Mouse (Mus musculus) kidney, adult 9 months (tissue): Measurements from ENCODE around the gene Slc35e3.
"Not testable (repeated sequence)": the region's sequence is repeated elsewhere in the genome, so short reads cannot be mapped to it uniquely, and the experiment has no call there.

ENCODE experiments used
- DNase-seq: peaks from one replicate; pipeline ENCODE4 v3.0.0; 2022

Slc35e3 gene

DNA sequence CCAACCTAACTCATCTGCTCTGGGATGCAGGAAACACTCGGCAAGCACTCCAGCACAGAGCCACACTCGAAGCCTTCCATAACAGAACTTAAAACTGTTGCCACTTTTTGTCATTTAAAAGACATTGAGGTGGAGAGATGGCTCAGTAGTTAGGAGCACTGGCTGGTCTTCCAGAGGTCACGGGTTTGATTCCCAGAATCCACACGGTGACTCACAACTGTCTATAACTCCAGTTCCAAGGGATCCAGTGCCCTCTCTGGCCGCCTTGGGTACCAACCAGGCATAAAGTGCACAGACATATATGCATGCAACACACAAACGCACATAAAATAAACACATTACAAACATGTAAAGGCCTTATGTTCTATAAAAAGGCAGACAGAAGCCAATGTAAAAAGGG lies 15.4 kb upstream of the Slc35e3 start:
- DNase-seq, result no peak

DNA sequence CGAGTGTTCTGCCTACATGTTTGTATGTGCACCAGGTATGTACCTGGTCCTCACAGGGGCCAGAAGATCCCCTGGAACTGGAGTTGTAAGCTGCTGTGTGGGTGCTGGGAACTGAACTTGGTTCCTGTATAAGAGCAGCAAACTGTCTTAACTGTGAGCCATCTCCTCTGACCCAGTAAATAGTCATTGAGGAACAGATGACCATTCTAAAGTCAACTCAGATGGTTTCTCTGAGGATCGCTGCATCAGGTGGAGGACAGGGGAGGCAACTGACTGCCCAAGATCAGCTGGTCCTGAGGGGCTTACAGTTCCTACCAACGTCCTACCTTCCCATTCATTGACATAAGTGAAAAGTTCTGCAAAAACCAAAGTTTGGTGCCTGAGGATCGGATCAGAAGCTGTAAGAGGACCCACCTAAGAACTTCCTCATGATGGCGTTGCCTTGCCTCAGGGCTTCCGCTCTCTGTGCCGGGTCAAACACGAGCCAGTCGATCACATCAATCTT lies 14.7 kb upstream of the Slc35e3 start:
- no peak for DNase-seq

DNA sequence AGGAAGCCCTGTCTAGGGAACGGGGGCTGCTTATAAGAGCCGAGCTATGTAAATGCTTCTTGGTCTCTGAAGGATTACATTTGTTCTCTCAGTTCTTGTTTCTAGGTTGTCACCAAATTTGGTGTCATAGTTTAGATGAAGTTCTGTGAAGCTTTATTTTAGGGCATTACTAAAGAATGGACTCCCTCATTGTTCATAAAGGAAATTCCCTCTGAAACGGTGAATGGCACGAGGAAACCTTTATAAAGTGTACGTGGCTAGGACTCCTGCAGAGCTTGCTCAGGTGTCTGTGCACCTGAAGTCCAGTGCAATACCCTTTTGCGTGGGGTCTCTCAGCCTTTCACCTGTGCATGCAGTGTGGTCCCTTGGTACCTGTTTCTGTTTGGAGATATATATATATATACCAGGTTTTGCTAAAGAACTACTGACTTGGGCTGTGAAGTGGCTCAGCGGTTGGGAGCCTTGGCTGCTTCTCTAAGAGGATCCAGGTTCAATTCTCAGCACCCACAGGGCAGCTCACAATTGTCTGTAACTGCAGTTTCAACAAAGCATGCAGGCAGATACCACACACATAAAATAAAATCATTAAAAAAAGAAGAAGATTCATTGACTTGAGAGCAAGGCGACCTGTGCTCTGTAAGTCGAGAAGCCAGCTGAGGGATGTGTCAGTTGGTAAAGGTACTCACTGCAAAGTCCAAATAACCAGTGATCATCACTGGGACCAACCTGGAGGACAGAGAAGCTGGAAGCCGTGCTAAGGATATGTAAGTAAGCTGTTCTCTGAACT lies 13.9 kb upstream of the Slc35e3 start:
- no peak for DNase-seq

DNA sequence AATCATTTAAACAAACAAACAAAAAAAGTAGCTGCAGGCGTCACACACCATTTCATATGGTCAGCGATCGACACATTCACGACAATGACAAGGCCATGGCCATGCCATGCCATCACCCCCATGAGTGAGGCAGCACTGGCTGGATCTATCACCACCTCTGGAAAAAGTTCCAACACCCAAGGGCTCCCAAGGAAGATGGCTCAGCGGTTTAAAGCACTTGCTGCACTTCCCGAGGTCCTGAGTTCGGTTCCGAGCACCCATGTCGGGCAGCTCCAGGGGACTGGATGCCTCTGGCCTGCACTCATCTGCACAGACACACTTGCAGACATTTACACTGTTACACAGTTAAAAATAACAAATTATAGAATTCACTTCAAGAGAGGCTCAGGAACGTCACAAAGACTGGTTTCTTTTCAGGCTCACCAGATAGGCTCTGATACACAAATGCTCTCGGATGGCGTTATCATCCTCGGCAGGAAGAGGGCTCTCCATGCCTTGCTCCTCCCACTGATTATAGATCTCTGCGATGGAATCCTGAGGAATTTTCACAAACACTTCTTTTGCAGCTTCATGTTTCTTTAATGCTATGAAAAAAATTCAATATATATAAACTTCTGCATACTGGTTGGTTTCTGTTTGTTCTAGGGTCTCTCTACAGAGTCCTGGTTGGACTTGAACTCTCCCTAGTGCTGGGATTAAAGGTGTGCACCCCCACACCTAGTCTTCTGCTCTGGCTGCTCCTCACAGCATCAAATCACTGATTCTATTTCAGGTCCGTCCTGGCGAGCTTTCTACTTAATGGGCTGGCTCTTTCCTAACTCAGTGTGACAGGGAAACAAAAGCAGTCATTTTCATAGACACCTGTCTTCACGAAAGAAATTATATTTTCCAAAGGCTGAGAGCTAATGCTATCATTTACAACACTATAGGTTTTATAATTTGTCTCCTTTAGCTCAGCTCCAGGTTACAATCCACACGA lies 12.9 kb upstream of the Slc35e3 start:
- DNase-seq, result no peak

DNA sequence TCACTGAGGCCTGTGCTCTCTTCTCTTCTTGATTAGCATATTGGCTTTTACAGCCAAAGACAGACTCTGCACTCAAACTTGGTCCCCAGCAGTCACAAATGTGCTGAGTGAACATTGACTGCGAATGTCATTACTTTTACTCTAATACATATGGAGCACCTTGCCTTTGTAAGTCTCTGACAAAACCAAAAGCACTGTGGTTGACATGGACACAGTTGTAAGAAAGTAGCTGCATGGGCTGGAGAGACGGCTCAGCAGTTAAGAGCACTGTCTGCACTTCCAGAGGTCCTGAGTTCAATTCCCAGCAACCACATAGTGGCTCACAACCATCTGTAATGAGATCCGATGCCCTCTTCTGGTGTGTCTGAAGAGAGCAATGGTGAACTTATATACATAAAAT lies 12.2 kb upstream of the Slc35e3 start:
- not testable (repeated sequence) for DNase-seq

DNA sequence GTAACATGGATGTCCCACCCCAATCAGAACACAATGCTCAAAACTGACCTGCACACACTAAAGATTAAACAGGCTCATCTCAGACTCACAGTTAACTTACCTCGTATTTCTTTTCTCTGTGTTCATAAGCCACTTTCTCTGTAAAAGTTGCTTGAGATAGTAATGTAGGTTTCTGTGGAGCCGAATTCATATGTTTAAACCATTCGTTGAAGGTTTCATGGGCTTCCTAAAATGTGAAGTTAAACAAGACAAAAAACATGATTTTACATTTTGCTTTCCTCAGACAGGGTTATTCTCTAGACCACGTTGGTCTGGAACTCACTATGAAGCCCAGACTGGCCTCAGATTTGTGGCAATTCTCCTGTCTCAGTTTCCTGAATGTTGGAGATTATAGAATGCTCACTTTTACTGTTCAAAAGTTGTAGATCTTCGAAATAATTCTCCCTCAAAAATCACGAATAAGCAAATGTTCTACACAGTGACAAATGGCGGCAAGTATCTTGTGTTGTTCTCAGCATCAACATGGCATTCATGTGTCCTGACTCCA lies 11.7 kb upstream of the Slc35e3 start:
- no peak for DNase-seq

DNA sequence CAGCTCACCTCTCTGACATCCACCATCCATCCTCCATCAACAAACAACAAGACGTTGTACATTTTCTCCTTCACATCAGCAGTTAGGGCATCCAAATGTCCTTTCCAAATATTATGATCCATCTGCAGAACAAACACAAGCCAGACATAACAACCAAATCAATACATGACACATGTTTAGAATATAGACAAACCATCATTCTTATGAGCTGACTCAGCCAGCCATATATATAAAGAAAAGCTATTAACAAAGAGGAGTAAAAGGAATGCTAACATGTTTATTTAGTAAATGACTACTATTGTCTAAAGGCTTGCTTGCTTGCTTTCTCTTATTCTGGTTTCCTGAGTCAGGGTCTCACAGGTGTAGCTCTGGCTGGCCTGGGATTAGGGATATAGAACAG lies 11.1 kb upstream of the Slc35e3 start:
- DNase-seq, result no peak

DNA sequence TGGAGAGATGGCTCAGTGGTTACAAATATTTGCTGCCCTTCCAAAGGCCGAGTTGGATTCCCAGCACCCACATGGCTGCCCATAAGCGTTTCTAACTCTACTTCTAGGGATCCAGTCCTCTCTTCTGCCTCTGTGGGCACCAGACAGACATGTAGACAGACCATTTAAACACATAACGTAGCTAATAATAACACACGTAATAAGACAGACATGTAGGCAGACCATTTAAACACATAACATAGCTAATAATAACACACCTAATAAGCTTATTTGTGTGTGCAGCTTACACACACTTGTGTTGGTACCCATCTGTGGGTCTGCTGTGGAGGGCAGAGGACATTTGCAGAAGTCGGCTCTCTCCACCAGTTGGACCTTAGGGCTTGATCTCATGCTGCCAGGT lies 10.6 kb upstream of the Slc35e3 start:
- no peak for DNase-seq

DNA sequence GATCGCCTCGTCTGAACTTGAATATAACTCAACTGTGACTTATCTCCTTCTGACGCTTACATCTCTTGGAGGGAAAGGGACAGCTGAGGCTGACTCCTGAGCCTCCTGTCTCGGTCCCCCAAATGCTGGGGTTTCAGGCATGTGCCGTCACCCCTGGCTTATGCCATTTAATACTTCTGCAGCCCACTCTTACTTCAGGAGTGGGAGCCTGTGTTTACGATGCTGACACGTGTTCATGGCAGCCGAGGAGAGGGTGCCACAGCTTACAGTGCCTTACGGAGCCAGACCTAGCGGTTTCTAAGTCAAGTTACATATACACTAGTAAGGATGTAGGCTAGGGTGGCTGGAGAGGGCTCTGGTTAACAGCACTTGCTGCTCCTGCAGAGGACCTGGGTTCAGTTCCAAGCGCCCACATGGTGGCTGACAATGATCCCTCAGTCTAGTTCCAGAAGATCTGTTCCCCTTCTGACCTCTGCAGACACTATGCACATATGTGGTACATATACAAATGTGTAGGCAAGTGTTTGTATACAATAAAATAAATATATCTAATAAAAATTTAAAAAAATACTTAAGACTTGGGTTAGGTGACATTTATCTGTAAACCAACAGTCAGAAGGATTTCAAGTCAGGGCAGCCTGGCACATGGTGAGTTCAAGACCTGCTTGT lies 9.8 kb upstream of the Slc35e3 start:
- no peak for DNase-seq

DNA sequence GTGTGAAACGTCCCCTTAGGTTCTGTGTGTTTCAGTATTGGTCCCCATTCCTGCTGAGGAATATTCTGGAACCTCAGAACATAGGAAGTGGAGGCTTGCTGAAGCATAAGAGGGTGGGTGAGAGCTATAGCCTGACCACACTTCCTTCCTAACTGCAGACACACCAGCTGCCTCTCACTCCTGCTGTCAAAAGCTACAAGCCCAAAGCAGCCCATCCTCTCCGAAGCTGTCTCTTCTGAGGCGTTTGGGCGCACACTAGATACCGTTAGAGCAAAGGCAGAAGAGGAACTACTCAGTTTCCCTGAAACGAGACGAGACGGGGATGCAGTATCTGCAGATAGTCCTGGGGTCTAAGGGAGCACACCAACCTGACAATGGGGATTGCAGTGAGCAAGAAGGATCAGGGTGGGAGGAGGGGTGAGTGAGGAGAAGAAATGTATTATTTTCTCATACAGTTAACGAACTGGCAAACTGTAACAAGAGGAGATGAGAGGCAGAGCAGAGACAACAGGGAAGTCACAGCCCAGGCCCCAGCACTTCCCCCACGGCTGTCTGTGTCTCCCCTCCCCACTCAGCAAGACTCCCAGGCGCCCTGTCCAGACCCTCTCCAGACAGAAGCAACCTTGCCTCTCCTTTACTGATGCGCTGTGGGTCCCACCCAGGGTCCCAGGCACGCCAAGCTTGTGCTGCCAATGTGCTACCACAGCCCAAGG lies 9.1 kb upstream of the Slc35e3 start:
- no peak for DNase-seq

DNA sequence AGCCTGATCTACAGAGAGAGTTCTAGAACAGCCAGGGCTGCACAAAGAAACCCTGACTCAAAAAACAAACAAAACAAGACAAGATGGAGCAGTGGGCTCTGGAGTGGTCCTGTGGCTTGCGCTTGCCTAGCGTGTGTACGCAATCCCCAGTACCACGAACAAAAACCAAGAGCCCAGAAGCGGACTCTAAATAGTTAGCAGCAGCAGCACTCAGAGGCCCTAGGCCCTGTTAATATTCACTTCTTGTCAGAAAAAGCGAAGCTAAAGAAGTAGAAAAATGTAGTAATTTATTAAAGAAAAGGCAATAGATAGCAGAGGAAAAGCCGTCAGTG lies 8.4 kb upstream of the Slc35e3 start:
- DNase-seq, result no peak

DNA sequence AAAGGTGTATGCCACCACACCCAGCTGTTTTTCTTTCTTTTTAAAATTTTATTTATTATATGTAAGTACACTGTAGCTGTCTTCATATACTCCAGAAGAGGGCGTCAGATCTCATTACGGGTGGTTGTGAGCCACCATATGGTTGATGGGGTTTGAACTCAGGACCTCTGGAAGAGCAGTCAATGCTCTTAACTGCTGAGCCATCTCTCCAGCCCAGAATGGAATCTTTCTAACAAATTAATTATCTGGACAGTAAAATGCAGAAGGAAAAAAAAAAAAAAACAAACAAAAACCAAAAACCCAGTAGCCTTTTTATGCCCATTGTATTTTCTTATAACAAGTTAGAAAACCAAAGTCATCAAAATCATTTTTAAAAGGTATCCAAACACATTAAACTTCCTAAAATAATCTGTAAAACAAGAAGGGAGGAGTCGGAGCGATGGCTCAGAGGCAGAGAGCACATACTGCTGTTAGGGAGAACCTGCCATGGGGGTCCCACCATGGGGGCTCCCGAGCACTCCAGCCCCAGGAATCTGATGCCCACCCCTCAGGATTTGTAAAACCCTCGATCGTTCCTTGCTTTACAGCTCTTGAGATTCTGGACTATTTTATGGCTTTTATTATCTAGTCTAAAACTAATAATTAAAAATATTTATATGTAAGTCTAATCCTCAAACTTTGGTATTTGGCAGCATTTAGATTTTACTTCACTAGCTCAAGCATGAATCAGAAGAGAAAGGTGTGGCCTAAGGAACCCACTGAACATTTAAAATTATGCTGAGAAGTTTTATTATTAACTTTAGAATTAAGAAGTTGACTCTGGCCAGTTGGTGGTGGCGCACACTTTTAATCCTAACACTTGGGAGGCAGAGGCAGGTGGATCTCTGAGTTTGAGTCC lies 7.8 kb upstream of the Slc35e3 start:
- DNase-seq, result no peak

DNA sequence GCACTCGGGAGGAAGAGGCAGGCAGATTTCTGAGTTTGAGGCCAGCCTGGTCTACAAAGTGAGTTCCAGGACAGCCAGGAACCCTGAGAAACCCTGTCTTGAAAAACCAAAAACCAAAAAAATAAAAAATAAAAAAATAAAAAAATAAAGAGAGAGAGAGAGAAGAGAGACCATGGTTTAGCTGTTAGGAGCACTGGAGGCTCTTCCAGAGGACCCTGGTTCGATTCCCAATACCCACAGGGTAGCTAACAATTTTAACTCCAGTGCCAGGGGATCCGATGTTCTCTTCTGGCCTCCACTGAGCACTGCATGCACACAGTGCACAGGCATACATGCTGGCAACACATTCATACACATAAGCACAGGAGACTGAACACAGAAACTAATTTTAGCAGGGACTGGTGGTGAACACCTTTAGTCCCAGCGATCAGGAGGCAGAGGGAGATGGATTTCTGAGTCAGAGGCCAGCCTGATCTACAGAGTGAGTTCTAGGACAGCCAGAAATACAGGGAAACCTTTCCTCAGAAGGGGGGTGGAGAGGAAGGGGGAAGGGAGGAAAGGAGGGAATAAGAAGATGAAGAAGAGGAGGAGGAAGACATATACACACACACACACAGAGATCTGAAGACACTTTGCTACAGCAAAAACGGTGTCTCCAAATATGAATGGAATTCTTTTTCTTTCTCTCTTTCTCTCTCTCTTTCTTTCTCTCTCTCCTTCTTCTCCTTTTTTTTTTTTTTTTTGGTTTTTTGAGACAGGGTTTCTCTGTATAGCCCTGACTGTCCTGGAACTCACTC lies 6.9 kb upstream of the Slc35e3 start:
- no peak for DNase-seq

DNA sequence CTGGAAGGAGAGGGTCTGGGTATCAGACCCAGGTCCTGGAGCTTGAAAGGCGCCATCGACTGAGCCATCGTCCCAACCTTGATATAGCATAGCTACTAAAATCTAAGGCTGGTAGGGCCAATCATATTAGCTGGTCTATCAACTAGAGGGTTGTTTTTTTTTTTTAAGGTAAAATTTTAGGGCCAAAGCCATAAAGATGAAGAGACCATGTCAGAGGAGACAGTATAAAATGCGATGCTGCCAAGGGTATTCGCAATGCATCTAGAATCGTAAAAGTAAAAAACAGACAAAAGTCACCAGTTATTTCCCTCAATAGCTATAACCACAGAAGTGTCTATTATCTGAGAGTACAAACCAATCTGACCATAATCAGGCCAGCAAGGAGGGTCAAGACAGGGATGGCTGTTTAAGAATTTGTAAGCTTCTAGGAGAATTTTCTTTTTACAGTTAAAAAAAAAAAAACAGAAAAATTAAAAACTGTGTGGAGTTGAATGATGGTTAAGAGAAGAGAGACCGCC lies 6.2 kb upstream of the Slc35e3 start:
- no peak for DNase-seq

DNA sequence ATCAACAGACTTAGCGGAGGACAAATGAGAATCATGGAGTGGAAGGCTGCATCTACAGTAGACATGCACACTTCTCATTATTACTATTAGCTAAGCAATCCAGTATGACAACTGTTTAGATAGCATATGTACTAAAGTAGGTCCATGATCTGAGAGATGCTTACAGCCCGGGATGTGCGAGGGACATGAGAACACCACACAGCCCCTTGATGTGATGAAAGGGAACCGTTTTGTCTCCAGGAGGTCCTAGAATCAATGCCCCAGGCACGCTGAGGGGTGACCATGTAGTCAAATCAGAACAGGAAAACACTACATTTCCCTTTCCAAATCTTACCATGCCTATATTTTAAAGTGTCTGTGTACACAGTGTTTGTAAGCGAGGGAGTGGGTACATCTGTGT lies 5.6 kb upstream of the Slc35e3 start:
- no peak for DNase-seq

DNA sequence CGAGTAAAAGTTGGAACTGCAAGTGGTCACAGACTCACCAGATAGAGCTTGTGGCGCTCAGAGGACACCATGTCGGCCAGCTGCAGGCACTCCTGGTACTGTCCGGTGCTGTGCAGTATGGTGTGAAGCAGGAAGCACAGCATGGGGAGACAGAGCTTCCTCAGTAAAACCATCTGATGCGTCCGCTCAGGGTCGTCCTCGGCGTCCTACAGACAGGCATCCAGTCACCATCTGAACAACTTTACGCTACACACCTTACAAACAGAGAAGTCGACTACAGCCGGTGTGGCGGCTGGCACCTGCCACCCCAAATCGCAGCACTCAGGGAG lies 5.1 kb upstream of the Slc35e3 start:
- no peak for DNase-seq

DNA sequence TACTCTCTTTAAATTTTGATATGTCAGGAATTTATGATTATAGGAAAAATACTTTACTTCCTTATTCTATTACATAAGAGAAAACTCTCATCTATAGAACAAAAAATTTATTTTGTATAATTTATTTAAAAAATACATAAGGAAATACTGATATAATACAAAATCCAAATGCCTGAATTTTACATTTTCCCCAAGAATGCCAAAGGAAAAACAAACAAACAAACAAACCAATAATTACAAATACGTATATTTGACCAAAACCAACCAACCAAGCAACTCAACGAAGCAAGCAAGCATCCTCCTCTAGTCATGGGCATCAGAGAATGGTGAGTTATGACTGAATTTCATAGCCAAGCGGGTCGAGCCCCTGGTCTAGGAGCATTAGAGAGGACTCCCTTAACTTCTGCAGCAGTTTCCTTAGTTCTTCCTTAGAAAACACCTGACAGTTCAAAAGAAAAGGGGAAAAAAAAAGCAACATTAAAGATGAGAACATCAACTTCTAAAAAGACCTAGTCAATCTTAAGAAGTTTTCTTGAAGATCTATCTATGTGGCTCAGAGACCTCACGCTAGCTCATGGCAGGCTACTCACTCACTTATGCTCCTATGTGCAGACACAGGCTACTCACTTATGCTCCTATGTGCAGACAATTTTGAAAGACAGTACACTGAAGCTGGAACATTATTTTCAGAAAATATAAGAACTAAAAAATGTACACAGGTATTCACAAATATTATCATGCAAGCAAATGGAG lies 4.5 kb upstream of the Slc35e3 start:
- DNase-seq, result no peak

DNA sequence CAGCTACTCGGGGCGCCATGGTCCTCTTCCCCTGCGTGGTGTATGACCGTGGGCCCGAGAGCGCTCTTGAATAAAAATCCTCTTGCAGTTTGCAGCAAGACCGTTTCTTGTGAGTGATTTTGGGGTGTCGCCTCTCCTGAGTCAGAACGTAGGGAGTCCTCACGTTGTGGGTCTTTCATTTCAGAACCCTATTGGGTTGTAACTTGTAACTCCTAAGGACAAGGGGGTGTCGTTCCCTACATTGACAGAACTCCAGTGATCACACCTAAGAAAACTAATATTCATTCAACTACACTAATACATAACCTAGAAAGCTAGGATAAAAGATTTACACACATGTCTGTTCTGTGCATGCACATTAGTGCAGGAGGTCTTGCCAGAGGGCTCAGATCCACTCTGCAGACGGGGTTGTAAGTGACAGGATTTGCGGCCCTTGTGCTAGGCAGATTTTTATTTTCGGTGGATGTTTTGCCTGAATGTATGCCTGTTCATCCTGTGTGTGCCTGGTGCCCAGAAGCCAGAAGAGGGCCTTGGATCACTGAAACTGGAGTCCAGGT lies 3.7 kb upstream of the Slc35e3 start:
- DNase-seq, result no peak

DNA sequence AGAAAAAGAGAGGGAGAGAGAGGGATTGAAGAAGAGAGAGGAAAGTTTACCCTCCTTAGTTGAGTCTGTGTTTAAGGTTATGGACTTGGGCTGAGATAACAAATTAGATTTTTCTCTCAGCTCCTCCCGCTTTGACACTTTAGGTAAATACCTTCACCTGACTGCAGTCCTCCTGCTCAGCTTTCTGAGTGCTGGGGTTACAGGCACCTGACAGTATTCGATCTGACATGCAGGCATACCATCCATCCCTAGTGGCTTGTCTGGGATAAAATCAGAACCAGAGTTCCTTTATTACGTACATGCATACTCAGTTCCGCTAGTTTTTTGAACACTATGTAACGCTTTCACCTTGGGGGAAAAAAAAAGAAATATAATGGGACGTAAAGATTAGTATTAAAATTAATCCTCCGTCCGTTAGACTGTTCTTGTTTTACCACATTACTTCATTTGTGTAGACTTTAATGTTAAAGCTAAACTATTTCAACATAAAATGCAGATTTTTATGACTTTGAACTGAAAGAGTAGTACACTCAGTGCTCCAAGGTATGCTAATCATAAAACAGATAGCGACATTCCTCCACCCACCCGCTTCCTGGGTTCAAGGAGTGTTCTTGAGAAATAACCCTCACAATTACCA lies 3.0 kb upstream of the Slc35e3 start:
- DNase-seq, result no peak
